Mouse (Mus musculus) adipose tissue, adult 10 weeks (tissue): ENCODE data around the gene Rragc. TPM values are rescaled to one million over a fixed set of nuclear protein-coding genes. Genes with fewer than 3 reads are reported as not detected.

Experiments
- polyA plus RNA-seq: library from polyadenylated mRNA; stranded (reverse); fragments of 350-450 nt; fragmentation: Illumina TruSeq; extraction: RNeasy Lipid Tissue Mini Kit (QIAGEN cat#74804); gene quantifications from one replicate; pipeline ENCODE4 v1.2.3, GENCODE M21; 2014; ENCODE audit warnings: low read depth, low replicate concordance

Gene Rragc
- polyA plus RNA-seq: 64.4 TPM

DNA sequence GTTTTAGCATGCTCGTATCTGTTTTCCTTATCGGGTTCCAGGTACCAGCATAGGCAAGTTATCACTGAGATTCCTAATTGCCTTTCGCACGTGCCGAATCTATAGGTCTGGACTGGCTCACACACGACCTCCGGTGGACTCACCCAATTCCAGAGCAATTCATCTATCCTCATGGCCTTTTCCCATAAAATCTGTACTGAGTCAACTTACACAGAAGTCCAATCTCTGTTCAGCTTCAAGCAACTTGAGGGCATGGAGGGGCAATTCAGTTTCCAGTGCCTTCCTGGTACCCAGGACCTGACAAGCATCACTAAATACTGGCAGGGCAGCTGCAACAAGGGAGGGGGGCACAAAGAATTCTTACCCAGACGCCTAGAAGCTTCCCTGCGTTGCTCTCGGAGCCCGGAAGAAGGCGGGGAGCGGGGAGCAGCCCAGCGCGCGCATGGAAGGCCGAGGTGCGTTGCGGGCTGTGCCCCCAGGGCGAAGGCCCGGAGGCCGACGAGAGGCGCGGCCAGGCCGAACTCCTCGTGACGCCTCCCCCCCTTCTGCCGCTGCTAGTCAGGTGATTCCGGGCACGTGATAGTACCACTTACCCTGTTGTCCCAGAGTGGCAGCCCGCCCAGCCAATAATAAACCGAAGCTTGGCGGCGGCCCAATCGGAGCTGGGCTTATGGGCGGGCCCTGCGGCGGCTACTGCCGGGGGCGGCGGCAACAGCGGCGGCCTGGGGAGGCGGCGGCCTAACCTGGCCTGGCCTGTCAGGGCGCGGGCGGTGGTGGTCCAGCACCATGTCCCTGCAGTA lies at the start of gene Rragc:
Rragc (plus strand) TSS at position 699 of the 800 bp plus-strand sequence.

DNA sequence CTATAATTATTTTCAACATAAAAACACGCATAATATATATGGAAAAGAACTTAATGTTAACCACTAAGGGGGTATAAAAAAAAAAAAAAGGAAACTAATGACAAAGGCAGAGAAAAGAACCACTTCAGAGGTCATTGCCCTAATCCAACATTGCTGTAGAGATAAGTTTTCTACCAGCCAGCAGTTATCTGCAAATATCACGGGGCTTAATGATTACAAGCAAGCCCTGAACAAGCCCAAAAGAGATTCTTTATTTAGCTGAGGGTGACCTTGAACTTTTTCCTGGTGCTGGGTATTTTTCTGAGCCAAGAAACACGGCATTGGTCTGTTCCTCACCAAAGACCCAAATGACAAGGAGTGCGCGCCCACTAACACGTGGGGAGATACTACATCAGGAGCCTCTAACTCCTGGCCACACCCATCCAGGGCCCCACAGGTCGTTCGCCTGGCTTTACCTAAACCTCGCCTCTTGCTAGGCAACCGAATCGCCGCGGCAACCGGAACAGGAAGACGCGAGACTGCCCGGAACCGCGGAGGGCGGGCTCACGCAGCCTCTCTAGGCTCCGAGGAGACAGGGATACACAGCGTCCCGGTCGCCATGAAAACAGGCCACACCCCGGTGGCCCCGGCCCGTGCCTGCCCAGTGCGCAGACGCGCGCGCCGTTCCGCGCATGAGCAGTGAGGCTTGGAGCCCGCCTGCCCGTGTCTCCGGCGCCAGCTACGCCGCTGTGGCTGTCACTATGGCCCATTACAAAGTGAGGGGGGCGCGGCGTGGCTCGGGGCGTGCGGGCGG lies 12.7 kb upstream of the Rragc start, which contains the start of gene Mycbp:
Mycbp (plus strand) TSS at position 500 of the 793 bp plus-strand sequence.

DNA sequence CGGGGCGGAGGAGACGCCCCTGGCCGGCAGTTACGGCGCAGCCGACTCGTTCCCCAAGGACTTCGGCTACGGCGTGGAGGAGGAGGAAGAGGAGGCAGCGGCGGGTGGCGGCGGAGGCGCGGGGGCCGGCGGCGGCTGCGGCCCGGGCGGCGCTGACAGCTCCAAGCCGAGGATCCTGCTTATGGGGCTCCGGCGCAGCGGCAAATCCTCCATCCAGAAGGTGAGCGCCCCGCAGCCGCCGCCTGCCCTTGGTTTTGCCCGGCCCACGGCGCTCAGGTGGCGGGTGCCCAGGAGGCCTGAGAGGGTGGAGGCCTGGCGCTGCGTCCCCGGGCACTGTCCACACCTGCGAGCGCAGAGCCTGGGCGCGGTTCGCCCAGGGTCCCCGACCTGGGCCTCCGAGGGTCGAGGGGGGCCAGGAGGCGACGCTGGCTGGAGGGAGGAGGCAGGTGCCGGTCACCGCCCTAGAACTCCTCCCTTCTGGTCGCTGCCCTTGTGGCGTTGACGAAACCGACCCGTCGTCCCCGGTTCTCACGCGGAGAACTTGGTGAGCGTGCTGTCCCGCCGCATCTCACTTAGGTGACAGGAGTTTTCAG lies 398 bp downstream of the Rragc start, which contains the start of gene 4930535I16Rik:
4930535I16Rik (minus strand) TSS at position 475 of the 593 bp plus-strand sequence.

Other genes starting within 250 kb of the Rragc start
- gene Macf1, start 233.1 kb upstream of the Rragc start, polyA plus RNA-seq: 79.4 TPM
- gene Ndufs5, start 199.2 kb upstream of the Rragc start, polyA plus RNA-seq: 214 TPM
- gene Akirin1, start 167.1 kb upstream of the Rragc start, polyA plus RNA-seq: 35.6 TPM
- 8.1 TPM for gene Rhbdl2, start 129.6 kb upstream of the Rragc start, polyA plus RNA-seq
- gene 4933427I04Rik, start 57.8 kb upstream of the Rragc start, polyA plus RNA-seq: 0.93 TPM
- 35.8 TPM for gene Mycbp, start 12.6 kb upstream of the Rragc start, polyA plus RNA-seq
- not detected for gene 4930535I16Rik, start 576 bp downstream of the Rragc start, polyA plus RNA-seq